Mouse (Mus musculus): ENCODE measurements around the gene Pknox1. TPM values are rescaled to one million over a fixed set of nuclear protein-coding genes. Genes with fewer than 3 reads are reported as not detected.
"Not testable (repeated sequence)": the region's sequence is repeated elsewhere in the genome, so short reads cannot be mapped to it uniquely, and the experiment has no call there.

Pknox1 gene
- polyA plus RNA-seq, 1 experiment = 18.0 TPM

DNA sequence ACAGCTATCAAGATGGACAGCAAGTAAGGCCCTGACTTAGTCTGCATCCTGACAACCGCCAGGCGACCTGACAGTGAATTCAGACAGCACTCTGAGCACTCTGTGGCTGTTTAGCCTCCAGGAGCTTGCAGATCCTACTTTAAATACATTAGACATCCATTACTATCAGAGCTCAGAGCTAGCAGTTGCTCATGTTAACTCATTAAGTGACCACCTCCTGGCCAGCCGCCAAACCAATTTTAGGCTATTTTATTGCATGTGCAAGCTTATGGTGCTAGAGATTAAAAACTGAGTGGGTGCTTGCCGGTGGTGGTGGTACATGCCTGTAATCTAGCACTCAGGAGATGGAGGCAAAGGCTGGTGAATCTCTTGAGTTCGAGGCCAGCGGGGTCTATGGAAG lies 19.2 kb downstream of the Pknox1 start:
- no peak for TF ChIP-seq POLR2A (IDR thresholded peaks at IDR 0.05; ENCODE audit: extremely low read depth, insufficient read depth, low read length)
- no peak for TF ChIP-seq CTCF (IDR thresholded peaks at IDR 0.05; ENCODE audit: extremely low read depth, insufficient read depth, low read length)
- Histone ChIP-seq H3K4me1 (ENCODE audit: control insufficient read depth, insufficient read depth, low read length) (0 out of 2 replicates have a peak, but pooled peaks cover 1% of the 10 kb centered on the region), H3K4me3 (ENCODE audit: insufficient read depth, low read length) (no peak overlapping the region), H3K27ac (ENCODE audit: insufficient read depth, low read length) (no peak overlapping the region)

DNA sequence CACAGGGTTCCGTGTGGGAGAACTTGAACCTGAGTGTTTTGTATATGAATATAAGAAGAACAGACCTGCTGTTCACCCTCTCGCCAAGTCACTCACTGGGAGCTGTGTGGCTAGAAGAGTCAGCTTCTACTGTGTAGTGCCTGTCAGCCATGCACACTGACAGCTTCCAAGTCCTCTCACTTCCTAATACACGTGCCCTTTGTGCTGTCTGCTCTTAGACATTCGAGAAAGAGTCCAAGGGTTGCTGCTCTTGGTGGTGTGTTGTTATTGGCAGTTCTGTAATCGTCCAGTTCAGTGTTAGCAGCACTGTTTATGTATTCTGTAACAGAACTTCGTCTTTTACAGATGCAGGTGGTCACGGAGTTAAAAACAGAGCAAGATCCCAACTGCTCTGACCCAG lies 23.6 kb downstream of the Pknox1 start:
- H3K4me1 ChIP-seq (ENCODE audit: control insufficient read depth, insufficient read depth, low read length) = 0 out of 2 replicates have a peak, but pooled peaks cover 1% of the 10 kb centered on the region
- no peak overlapping the region for H3K4me3 ChIP-seq (ENCODE audit: insufficient read depth, low read length)
- TF ChIP-seq POLR2A (IDR thresholded peaks at IDR 0.05; ENCODE audit: extremely low read depth, insufficient read depth, low read length) (no peak), CTCF (IDR thresholded peaks at IDR 0.05; ENCODE audit: extremely low read depth, insufficient read depth, low read length) (no peak)
- H3K27ac ChIP-seq (ENCODE audit: insufficient read depth, low read length) = no peak overlapping the region

DNA sequence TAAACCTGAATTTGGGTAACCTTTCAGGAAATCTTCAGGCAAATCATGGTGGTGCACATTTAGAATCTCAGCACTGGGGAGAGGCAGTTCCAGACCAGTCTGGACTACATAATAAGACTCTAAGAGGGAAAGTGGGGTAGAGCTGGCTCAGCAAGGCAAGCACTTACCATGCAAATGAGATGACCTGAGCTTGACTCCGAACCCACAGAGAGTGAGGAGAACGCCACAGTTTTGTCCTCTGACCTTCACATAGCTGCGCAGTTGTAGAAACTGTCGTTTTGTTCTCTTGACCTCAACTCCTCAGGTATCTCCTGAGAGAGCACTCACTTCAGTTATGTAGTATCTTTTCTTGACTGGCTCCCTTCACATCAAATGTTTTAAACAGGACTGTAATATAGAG lies 24.2 kb downstream of the Pknox1 start:
- H3K4me1 ChIP-seq (ENCODE audit: control insufficient read depth, insufficient read depth, low read length) = no peaks in the 10 kb centered on the region

DNA sequence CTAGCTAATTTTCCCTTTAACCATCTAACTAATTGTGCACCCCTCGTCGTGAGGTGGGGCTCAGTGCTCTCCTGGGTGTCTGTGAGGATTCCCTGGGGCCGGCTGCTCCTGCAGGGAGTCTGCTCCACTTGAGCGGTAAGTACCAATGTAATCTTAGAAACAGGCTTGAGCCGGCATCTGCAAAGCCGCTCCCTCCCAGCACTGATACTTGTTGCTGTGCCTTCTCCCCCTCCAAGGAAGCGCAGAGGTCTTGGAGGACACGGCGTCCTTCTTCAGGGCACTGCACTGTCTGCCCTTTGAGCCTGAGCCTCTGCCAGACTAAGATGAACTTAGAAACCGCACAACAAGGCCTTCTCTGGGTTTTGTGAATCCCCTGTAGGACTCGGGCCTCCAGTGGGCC lies 26.3 kb downstream of the Pknox1 start:
- TF ChIP-seq POLR2A (IDR thresholded peaks at IDR 0.05; ENCODE audit: extremely low read depth, insufficient read depth, low read length) = no peak
- no peak for TF ChIP-seq CTCF (IDR thresholded peaks at IDR 0.05; ENCODE audit: extremely low read depth, insufficient read depth, low read length)
- Histone ChIP-seq H3K4me1 (ENCODE audit: control insufficient read depth, insufficient read depth, low read length) (no peaks in the 10 kb centered on the region), H3K27ac (ENCODE audit: insufficient read depth, low read length) (no peak overlapping the region), H3K4me3 (ENCODE audit: insufficient read depth, low read length) (no peak overlapping the region)

More for the DNA sequence above, 24.2 kb downstream of the Pknox1 start:
- no peak for TF ChIP-seq POLR2A (IDR thresholded peaks at IDR 0.05; ENCODE audit: extremely low read depth, insufficient read depth, low read length)
- no peak for TF ChIP-seq CTCF (IDR thresholded peaks at IDR 0.05; ENCODE audit: extremely low read depth, insufficient read depth, low read length)
- H3K4me3 ChIP-seq (ENCODE audit: insufficient read depth, low read length) = no peak overlapping the region
- H3K27ac ChIP-seq (ENCODE audit: insufficient read depth, low read length) = no peak overlapping the region

DNA sequence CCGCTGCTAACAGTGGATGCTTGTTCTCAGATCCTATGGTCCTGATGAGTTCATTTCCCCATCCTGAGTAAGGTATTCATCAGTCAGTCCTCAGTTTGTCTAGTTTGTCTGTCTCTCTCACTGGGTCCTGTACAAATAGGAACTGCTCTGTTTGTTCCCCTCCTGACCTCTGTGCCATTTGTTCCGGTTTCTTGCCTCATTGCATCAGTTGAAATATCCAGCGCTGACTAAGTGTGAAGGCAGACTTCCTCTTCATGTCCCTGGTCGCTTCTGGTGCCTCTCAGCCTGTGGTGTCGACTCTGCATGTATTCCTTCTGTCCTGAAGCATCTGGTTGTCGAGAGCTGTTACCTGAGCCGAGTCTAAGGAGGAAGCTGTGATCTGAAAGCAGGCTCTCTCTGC lies 30.1 kb downstream of the Pknox1 start:
- H3K27ac ChIP-seq (ENCODE audit: insufficient read depth, low read length) = no peak overlapping the region
- H3K4me3 ChIP-seq (ENCODE audit: insufficient read depth, low read length) = no peak overlapping the region
- no peaks in the 10 kb centered on the region for H3K4me1 ChIP-seq (ENCODE audit: control insufficient read depth, insufficient read depth, low read length)
- TF ChIP-seq POLR2A (IDR thresholded peaks at IDR 0.05; ENCODE audit: extremely low read depth, insufficient read depth, low read length) = no peak
- no peak for TF ChIP-seq CTCF (IDR thresholded peaks at IDR 0.05; ENCODE audit: extremely low read depth, insufficient read depth, low read length)

DNA sequence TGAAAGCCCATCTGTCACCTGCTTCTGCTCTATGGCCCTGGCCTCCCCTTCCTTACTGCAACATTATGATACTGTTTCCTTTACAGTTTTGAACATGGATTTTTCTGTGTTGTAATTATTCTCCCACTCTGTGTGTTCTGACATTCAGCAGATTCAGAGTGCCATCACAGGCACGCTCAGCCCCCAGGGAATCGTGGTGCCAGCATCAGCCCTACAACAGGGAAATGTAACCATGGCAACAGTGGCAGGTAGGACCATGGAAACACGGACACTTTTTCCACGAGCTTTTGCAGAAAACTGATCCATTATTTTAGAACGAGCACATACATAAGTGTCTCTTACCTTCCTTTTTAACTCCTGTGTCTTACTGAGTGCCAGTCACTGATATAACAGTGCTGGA lies 30.5 kb downstream of the Pknox1 start:
- Histone ChIP-seq H3K4me3 (ENCODE audit: insufficient read depth, low read length) (no peak overlapping the region), H3K27ac (ENCODE audit: insufficient read depth, low read length) (no peak overlapping the region), H3K4me1 (ENCODE audit: control insufficient read depth, insufficient read depth, low read length) (no peaks in the 10 kb centered on the region)
- no peak for TF ChIP-seq POLR2A (IDR thresholded peaks at IDR 0.05; ENCODE audit: extremely low read depth, insufficient read depth, low read length)
- no peak for TF ChIP-seq CTCF (IDR thresholded peaks at IDR 0.05; ENCODE audit: extremely low read depth, insufficient read depth, low read length)

DNA sequence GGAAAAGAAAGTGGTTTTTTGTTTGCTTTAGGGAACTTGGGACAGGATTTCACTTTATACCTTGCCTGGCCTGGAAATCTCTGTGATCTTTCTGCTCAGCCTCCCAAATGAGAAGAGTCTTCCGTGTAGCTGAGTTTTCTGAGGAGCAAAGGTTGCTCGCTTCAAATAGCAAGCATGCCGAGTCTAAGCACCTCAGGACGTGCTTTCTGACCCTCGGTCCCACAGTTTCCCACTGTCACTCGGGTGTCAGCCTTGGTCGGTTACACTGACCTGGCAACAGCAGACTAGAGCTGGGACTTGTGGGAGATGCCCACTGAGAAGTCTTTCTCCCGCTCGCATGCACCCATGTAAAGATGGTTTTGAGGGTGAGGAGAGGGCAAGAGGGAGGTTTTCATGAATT lies 33.4 kb downstream of the Pknox1 start:
- H3K4me1 ChIP-seq (ENCODE audit: control insufficient read depth, insufficient read depth, low read length) = no peaks in the 10 kb centered on the region
- TF ChIP-seq POLR2A (IDR thresholded peaks at IDR 0.05; ENCODE audit: extremely low read depth, insufficient read depth, low read length) (no peak), CTCF (IDR thresholded peaks at IDR 0.05; ENCODE audit: extremely low read depth, insufficient read depth, low read length) (no peak)
- no peak overlapping the region for H3K27ac ChIP-seq (ENCODE audit: insufficient read depth, low read length)
- no peak overlapping the region for H3K4me3 ChIP-seq (ENCODE audit: insufficient read depth, low read length)

DNA sequence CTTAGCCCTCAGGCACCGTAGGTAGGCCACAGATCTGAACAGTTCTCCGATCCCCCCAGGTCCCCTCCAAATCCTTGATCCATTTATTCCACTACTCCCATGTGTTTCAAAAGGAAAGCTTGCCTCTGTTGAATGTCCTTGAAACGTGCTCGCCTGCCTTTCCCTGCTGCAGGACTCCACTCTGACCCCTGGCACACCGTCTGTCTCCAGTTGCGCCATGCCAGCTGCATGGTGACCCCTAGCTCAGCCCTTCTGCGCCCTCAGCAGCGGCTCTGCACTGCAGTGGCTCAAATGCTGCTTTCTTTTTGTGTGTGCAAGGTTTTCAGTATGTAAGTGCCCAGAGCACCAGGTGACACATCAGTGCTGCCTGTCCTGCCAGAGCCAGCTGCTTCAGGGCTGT lies 34.1 kb downstream of the Pknox1 start:
- Histone ChIP-seq H3K4me3 (ENCODE audit: insufficient read depth, low read length) (no peak overlapping the region), H3K27ac (ENCODE audit: insufficient read depth, low read length) (no peak overlapping the region), H3K4me1 (ENCODE audit: control insufficient read depth, insufficient read depth, low read length) (no peaks in the 10 kb centered on the region)
- no peak for TF ChIP-seq CTCF (IDR thresholded peaks at IDR 0.05; ENCODE audit: extremely low read depth, insufficient read depth, low read length)
- no peak for TF ChIP-seq POLR2A (IDR thresholded peaks at IDR 0.05; ENCODE audit: extremely low read depth, insufficient read depth, low read length)

DNA sequence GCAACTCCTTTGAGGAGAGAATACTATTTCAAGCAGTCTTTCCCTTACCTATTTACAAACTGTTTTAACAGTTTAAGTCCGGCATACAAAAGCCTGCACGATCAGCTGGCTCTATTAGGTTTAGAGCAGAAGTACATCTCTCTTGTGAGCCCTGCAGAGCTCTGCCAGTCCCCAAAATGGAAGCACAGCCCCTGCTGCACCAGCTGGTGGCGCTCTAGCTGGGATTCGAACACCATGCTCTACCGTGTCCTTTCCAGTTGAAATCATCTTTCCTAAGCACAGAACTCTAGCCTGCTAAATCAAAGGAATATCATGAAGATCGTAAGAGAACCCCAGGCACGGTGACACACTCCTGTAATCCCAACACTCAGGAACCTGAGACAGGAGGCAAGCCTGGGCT lies 41.9 kb downstream of the Pknox1 start:
- no peaks in the 10 kb centered on the region for H3K4me1 ChIP-seq (ENCODE audit: control insufficient read depth, insufficient read depth, low read length)
- TF ChIP-seq CTCF (IDR thresholded peaks at IDR 0.05; ENCODE audit: extremely low read depth, insufficient read depth, low read length) = peak; percentile 26; the same call in 1 of the 2 replicates
- TF ChIP-seq POLR2A (IDR thresholded peaks at IDR 0.05; ENCODE audit: extremely low read depth, insufficient read depth, low read length) = no peak
- no peak overlapping the region for H3K4me3 ChIP-seq (ENCODE audit: insufficient read depth, low read length)
- H3K27ac ChIP-seq (ENCODE audit: insufficient read depth, low read length) = no peak overlapping the region

DNA sequence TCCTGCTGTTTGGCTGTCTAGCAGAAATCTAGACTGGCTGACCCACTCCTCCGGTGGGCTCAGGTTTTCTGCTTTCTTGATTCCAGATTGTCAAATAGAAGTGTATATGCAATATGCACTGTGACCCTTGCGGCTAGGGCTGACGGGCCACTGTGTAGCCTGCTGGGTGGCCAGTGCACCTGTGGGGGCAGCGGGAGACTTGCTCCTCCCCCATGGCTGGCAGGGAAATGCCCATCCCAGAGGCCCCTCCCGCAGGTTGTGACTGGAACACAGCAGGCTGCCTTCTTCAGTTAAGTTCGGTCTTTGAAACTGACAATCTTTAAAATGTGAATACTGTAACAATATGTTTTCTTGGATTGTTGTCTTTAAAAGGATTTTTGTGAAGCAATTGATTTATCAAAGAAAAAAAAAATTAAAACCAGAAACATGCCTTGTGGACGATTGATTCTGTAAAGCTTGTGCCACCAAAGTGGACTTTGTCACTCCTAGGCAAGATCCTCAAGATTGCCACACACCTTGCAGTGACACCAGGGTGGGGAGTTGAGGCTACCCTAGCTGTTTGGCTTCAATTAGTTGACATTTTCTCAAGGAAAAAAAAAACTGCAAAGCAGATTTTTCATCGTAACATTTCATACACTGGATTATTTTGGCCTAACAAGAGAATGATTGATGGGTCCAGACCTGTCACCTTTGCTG lies 42.9 kb downstream of the Pknox1 start:
- TF ChIP-seq CTCF (IDR thresholded peaks at IDR 0.05; ENCODE audit: extremely low read depth, insufficient read depth, low read length) = no peak
- no peak for TF ChIP-seq POLR2A (IDR thresholded peaks at IDR 0.05; ENCODE audit: extremely low read depth, insufficient read depth, low read length)
- no peak overlapping the region for H3K27ac ChIP-seq (ENCODE audit: insufficient read depth, low read length)
- H3K4me1 ChIP-seq (ENCODE audit: control insufficient read depth, insufficient read depth, low read length) = no peaks in the 10 kb centered on the region
- no peak overlapping the region for H3K4me3 ChIP-seq (ENCODE audit: insufficient read depth, low read length)

DNA sequence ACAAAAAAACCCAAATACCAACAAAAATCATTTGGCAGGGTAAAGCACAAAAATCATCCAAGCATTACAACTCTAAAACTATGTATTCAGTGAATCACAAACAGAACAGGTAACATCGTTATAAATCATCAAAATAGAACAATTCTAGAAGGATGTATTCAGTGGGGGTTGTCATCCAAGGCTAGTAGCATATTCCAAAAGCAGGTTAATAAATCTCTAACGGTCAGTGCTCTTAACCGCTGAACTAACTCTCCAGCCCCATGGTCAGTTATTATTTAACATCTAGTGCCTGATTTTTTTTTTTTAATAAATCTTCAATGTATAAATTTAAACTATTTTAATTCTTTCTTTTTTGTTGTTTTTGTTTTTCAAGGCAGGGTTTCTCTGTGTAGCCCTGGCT lies 44.6 kb downstream of the Pknox1 start:
- not testable (repeated sequence) for H3K4me3 ChIP-seq (ENCODE audit: insufficient read depth, low read length); H3K4me1 ChIP-seq (ENCODE audit: control insufficient read depth, insufficient read depth, low read length); H3K27ac ChIP-seq (ENCODE audit: insufficient read depth, low read length)

Data from cortical plate, adult 2 months (tissue).